Mouse (Mus musculus) liver, adult 2 months (tissue): ENCODE results near the gene Gm20479. TPM values are rescaled to one million over a fixed set of nuclear protein-coding genes. Genes with fewer than 3 reads are reported as not detected.

Experiments used
- DNase-seq: peaks from one replicate; pipeline ENCODE4 v3.0.0-alpha.2; 2011; ENCODE audit warnings: low read depth, low spot score; ENCODE audit errors: extremely low read depth
- H3K27ac ChIP-seq: fragments of 200-500 bp; replicated peaks from 2 replicates; pipeline ENCODE4 v1.5.1; 2012; ENCODE audit warnings: low read depth, mild to moderate bottlenecking, control low read depth, inconsistent platforms, low read length; ENCODE audit not compliant: insufficient read depth
- H3K27me3 ChIP-seq: fragments of 200-500 bp; 2 replicates; pipeline ENCODE4 v1.6.1; 2012; ENCODE audit warnings: mild to moderate bottlenecking, moderate library complexity, low read length, inconsistent platforms; ENCODE audit not compliant: control insufficient read depth, insufficient read depth
- H3K36me3 ChIP-seq: fragments of 200-500 bp; 2 replicates; pipeline ENCODE4 v1.6.1; 2012; ENCODE audit warnings: low read length, inconsistent platforms; ENCODE audit not compliant: control insufficient read depth, insufficient read depth
- H3K4me1 ChIP-seq: fragments of 200-500 bp; 2 replicates; pipeline ENCODE4 v1.6.1; 2011; ENCODE audit warnings: low read length; ENCODE audit not compliant: control insufficient read depth, insufficient read depth
- H3K4me3 ChIP-seq: fragments of 200-500 bp; 2 replicates; pipeline ENCODE4 v1.5.1; 2011; ENCODE audit warnings: low read depth, mild to moderate bottlenecking, control low read depth, low read length, moderate library complexity; ENCODE audit not compliant: insufficient read depth
- H3K79me2 ChIP-seq: fragments of 200-500 bp; 2 replicates; pipeline ENCODE4 v1.6.1; 2012; ENCODE audit warnings: inconsistent platforms, mild to moderate bottlenecking, low read length, moderate library complexity; ENCODE audit not compliant: control insufficient read depth, insufficient read depth
- H3K9ac ChIP-seq: fragments of 200-500 bp; 2 replicates; pipeline ENCODE4 v1.6.1; 2012; ENCODE audit warnings: low read depth, mild to moderate bottlenecking, control low read depth, inconsistent platforms, low read length
- CTCF ChIP-seq: fragments of 200-500 bp; IDR thresholded peaks from 2 replicates; pipeline ENCODE4 v1.5.1; 2011; ENCODE audit warnings: low read depth, low read length, control low read depth
- POLR2A ChIP-seq: fragments of 200-500 bp; IDR thresholded peaks from 2 replicates; pipeline ENCODE4 v1.6.1; 2011; ENCODE audit warnings: low read length, control low read depth; ENCODE audit not compliant: insufficient read depth; ENCODE audit errors: extremely low read depth
- WGBS: fragments of 180-500 bp; shearing (Covaris S2); methylation state at CpG from one replicate; pipeline ENCODE4 v1.1.7; 2018; 5-methylcytosine and 5-hydroxymethylcytosine counted together
- polyA plus RNA-seq: library from polyadenylated mRNA; depleted of rRNA; stranded (reverse); fragments of >200 nt; gene quantifications from 2 replicates; pipeline ENCODE4 v1.2.3, GENCODE M21; 2012
- total RNA-seq: library from RNA; depleted of rRNA; stranded (reverse); fragments of >200 nt; gene quantifications from 2 replicates; pipeline ENCODE4 v1.2.3, GENCODE M21; 2014

The Gm20479 gene
- total and polyA plus RNA-seq, 2 experiments, result not detected

DNA sequence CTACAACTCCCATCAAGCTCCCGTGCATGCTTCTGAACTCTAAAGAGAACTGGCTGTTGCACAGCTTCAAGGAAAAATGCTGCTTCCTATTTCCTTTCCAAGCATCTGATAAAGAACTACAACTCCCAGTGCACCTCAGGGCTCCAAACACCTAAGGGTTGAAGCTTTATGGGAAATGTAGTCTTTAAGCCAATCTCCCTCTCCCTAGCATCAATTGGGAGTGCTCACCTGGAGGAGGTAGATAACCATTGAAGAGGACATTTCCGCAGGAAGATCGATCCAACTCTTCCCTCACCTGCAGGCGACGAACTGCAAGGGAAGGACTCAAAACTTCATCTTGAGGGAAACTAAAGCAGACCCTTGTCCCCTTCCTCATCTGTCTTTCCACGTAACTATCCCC, 3.1 kb downstream of the Gm20479 start:
- no peak overlapping the region for H3K27ac ChIP-seq
- WGBS, result 34% methylated on average over 6 of the region's 6 CpGs
- no peak overlapping the region for H3K4me3 ChIP-seq
- TF ChIP-seq CTCF (no peak), POLR2A (no peak)
- H3K9ac ChIP-seq, result no peak overlapping the region
- H3K4me1 ChIP-seq, result 0 out of 2 replicates have a peak, but pooled peaks cover 4% of the 10 kb centered on the region
- H3K27me3 ChIP-seq, result no peaks in the 10 kb centered on the region
- no peaks in the 10 kb centered on the region for H3K79me2 ChIP-seq
- no peaks in the 10 kb centered on the region for H3K36me3 ChIP-seq
- peak; percentile 67 for DNase-seq

GRCm38 (mm10) chr7:27345444-27345843, 11.8 kb downstream of the Gm20479 start:
- TF ChIP-seq POLR2A (no peak), CTCF (no peak)
- no peaks in the 10 kb centered on the region for H3K4me1 ChIP-seq
- no peaks in the 10 kb centered on the region for H3K79me2 ChIP-seq
- no peak overlapping the region for H3K9ac ChIP-seq
- DNase-seq, result no peak
- WGBS, result 50% methylated on average over 6 of the region's 6 CpGs
- H3K27ac ChIP-seq, result no peak overlapping the region
- no peaks in the 10 kb centered on the region for H3K36me3 ChIP-seq
- no peaks in the 10 kb centered on the region for H3K27me3 ChIP-seq
- H3K4me3 ChIP-seq, result no peak overlapping the region

GRCm38 (mm10) chr7:27342595-27342994, 14.6 kb downstream of the Gm20479 start:
- 76% methylated on average over 4 of the region's 4 CpGs for whole genome bisulfite sequencing
- Histone ChIP-seq H3K27me3 (no peaks in the 10 kb centered on the region; the same call in 1 of the 2 replicates), H3K27ac (no peak overlapping the region), H3K4me3 (no peak overlapping the region), H3K9ac (no peak overlapping the region), H3K36me3 (no peaks in the 10 kb centered on the region), H3K4me1 (no peaks in the 10 kb centered on the region), H3K79me2 (no peaks in the 10 kb centered on the region)
- no peak for TF ChIP-seq POLR2A
- peak; percentile 25; the same call in 1 of the 2 replicates for TF ChIP-seq CTCF
- no peak for DNase-seq

GRCm38 (mm10) chr7:27339519-27339918, 17.7 kb downstream of the Gm20479 start:
- Histone ChIP-seq H3K27ac (no peak overlapping the region), H3K36me3 (no peaks in the 10 kb centered on the region), H3K4me3 (no peak overlapping the region), H3K9ac (no peak overlapping the region), H3K79me2 (no peaks in the 10 kb centered on the region), H3K4me1 (no peaks in the 10 kb centered on the region), H3K27me3 (peaks cover 8% of the 10 kb centered on the region)
- 54% methylated on average over 7 of the region's 7 CpGs for WGBS
- TF ChIP-seq POLR2A (no peak), CTCF (no peak)
- DNase-seq, result no peak

DNA sequence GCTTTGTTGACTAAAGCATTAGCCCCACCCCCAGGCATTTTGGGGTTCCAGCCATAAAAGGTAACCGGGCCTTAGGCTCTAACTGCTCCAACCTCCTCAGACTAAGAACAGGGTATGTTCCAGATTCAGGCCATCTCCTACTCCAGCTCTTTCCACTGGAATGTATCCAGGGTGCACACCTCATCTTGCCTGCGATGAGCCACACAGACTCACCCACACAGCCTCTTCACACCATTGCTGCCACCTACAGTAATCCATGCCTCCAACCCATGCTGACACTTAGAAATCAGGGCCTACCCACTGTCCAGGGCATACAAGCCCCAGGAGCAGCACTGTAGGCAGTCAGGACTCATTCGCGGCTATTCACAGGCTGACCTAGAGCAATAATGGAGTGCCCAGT, 18.1 kb downstream of the Gm20479 start:
- no peak for DNase-seq
- no peak overlapping the region for H3K4me3 ChIP-seq
- no peak overlapping the region for H3K27ac ChIP-seq
- H3K9ac ChIP-seq, result no peak overlapping the region
- no peaks in the 10 kb centered on the region for H3K4me1 ChIP-seq
- TF ChIP-seq POLR2A (no peak), CTCF (no peak)
- peaks cover 8% of the 10 kb centered on the region for H3K27me3 ChIP-seq
- WGBS, result 78% methylated on average over 4 of the region's 4 CpGs
- H3K36me3 ChIP-seq, result no peaks in the 10 kb centered on the region
- H3K79me2 ChIP-seq, result no peaks in the 10 kb centered on the region

DNA sequence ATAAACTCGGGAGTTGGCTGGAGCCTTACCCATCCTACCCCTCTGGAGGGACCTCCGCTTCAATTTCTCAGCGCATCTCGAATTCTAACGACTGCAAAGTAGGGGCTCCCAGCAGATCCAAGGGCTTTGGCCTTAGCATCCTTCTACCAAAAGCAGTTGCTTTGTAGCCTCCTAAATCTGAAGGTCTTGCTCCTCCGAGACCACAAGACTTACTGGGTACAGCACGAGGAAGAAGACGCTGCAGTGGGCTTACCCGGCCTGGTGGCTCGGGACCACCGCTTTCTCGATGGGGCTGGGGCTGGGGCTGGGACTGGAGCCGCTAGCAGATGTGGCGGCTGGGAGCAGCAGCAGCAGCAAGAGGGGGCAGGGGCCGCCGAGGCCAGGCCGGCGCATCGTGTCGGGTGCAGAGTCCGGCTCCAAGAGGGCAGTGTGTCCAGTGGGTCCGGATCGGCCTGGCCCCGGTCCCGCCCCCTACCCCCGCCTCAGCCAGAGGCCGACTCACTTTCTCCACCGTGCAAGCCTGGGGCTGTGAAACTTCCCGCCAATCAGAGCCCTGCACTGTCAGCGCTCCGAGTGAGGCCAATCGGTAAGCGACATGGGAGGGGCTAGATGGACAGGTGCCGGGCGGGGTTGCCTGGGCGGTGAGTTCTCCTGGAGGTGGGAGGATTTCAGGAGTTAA, 19.9 kb downstream of the Gm20479 start, which contains the start of gene Ltbp4:
Gene Ltbp4, minus strand, starts transcription at position 518 of the 679 bp plus-strand sequence.
- no peak within 1 kb of the TSS for H3K9ac ChIP-seq
- H3K27ac ChIP-seq, result no peak within 1 kb of the TSS
- H3K36me3 ChIP-seq, result no peaks in the 10 kb centered on the region
- TF ChIP-seq POLR2A (no peak), CTCF (no peak)
- H3K79me2 ChIP-seq, result no peaks in the 10 kb centered on the region
- DNase-seq, result peak; percentile 34
- no peaks in the 10 kb centered on the region for H3K4me1 ChIP-seq
- H3K27me3 ChIP-seq, result peaks cover 8% of the 10 kb centered on the region
- no peak within 1 kb of the TSS for H3K4me3 ChIP-seq
- 3% methylated on average over 35 of the region's 36 CpGs for WGBS
